Mouse (Mus musculus) MEL (cell line): ENCODE results near the gene Serpinf1. TPM values are rescaled to one million over a fixed set of nuclear protein-coding genes. Genes with fewer than 3 reads are reported as not detected.

Experiments used
- DNase-seq: peaks from one replicate; pipeline ENCODE4 v3.0.0; 2011; ENCODE audit warnings: low read depth, low spot score
- H3K27ac ChIP-seq: 2 replicates; pipeline ENCODE4 v1.5.1; 2012; ENCODE audit warnings: low read depth, mild to moderate bottlenecking, control low read depth, low read length, moderate library complexity; ENCODE audit not compliant: control insufficient read depth
- H3K27me3 ChIP-seq, 2 experiments: fragments of 150-350 bp in 1 of 2; sonication (generic) in 1 of 2; 2 replicates each; pipeline ENCODE4 v1.6.1; 2012; ENCODE audit warnings: low read length in 2 of 2, mild to moderate bottlenecking in 2 of 2, improper control_type of control experiment in 1 of 2, moderate library complexity in 1 of 2; ENCODE audit not compliant: insufficient read depth in 2 of 2, control insufficient read depth in 1 of 2
- H3K36me3 ChIP-seq, 2 experiments: 2 replicates each; pipeline ENCODE4 v1.6.1; 2012 to 2014; ENCODE audit warnings: low read length in 2 of 2, improper control_type of control experiment in 1 of 2, inconsistent platforms in 1 of 2, mild to moderate bottlenecking in 1 of 2; ENCODE audit not compliant: insufficient read depth in 2 of 2, control insufficient read depth in 1 of 2
- H3K4me1 ChIP-seq, 2 experiments: fragments of 150-350 bp in 1 of 2; sonication (generic) in 1 of 2; 2 replicates each; pipeline ENCODE4 v1.6.1; 2012; ENCODE audit warnings: low read length in 2 of 2, improper control_type of control experiment in 1 of 2, mild to moderate bottlenecking in 1 of 2; ENCODE audit not compliant: insufficient read depth in 2 of 2, control insufficient read depth in 1 of 2
- H3K4me3 ChIP-seq, 2 experiments: fragments of 150-350 bp in 1 of 2; sonication (generic) in 1 of 2; 2 replicates each; pipeline ENCODE4 v1.5.1; 2012; ENCODE audit warnings: low read depth in 2 of 2, low read length in 2 of 2, mild to moderate bottlenecking in 2 of 2, moderate library complexity in 2 of 2, control low read depth in 1 of 2, improper control_type of control experiment in 1 of 2; ENCODE audit not compliant: control insufficient read depth in 1 of 2, insufficient read depth in 1 of 2
- H3K79me2 ChIP-seq: 2 replicates; pipeline ENCODE4 v1.6.1; 2012; ENCODE audit warnings: mild to moderate bottlenecking, low read length, moderate library complexity; ENCODE audit not compliant: control insufficient read depth, poor library complexity, insufficient read depth
- H3K9ac ChIP-seq: 2 replicates; pipeline ENCODE4 v1.6.1; 2012; ENCODE audit warnings: low read depth, mild to moderate bottlenecking, control low read depth, low read length, moderate library complexity; ENCODE audit not compliant: control insufficient read depth, poor library complexity, severe bottlenecking
- H3K9me3 ChIP-seq: fragments of 150-350 bp; sonication (generic); replicated peaks from 2 replicates; pipeline ENCODE4 v1.6.1; 2012; ENCODE audit warnings: mild to moderate bottlenecking, low read length, improper control_type of control experiment, moderate library complexity; ENCODE audit not compliant: insufficient read depth
- BHLHE40 ChIP-seq: IDR thresholded peaks from 2 replicates; pipeline ENCODE4 v1.6.1; 2012; ENCODE audit warnings: low read depth, mild to moderate bottlenecking, inconsistent platforms, low read length, improper control_type of control experiment, borderline replicate concordance
- CHD1 ChIP-seq: IDR thresholded peaks from 2 replicates; pipeline ENCODE4 v1.6.1; 2012; ENCODE audit warnings: low read depth, mild to moderate bottlenecking, inconsistent platforms, low read length, improper control_type of control experiment
- CTCF ChIP-seq, 3 experiments: IDR thresholded peaks in 2 of 3; conservative IDR thresholded peaks in 1 of 3; 2 replicates each; pipeline ENCODE4 v1.5.1; 2011 to 2012; ENCODE audit warnings: low read length in 3 of 3, low read depth in 2 of 3, mild to moderate bottlenecking in 2 of 3, improper control_type of control experiment in 1 of 3, inconsistent platforms in 1 of 3, mixed read lengths in 1 of 3, moderate library complexity in 1 of 3; ENCODE audit not compliant: control insufficient read depth in 1 of 3, insufficient read depth in 1 of 3, poor library complexity in 1 of 3, severe bottlenecking in 1 of 3
- ELF1 ChIP-seq: IDR thresholded peaks from 2 replicates; pipeline ENCODE4 v1.6.1; 2014; ENCODE audit warnings: low read depth, mild to moderate bottlenecking, inconsistent platforms, low read length, improper control_type of control experiment, moderate library complexity
- GABPA ChIP-seq: IDR thresholded peaks from 2 replicates; pipeline ENCODE4 v1.6.1; 2012; ENCODE audit warnings: low read depth, mild to moderate bottlenecking, inconsistent platforms, low read length, improper control_type of control experiment, moderate library complexity
- HCFC1 ChIP-seq: IDR thresholded peaks from 2 replicates; pipeline ENCODE4 v1.6.1; 2012; ENCODE audit warnings: low read depth, mild to moderate bottlenecking, inconsistent platforms, low read length, improper control_type of control experiment, moderate library complexity
- MAFK ChIP-seq: IDR thresholded peaks from 2 replicates; pipeline ENCODE4 v1.6.1; 2011; ENCODE audit warnings: low read depth, mild to moderate bottlenecking, low read length, improper control_type of control experiment, borderline replicate concordance
- MYC ChIP-seq: IDR thresholded peaks from 2 replicates; pipeline ENCODE4 v1.6.1; 2011; ENCODE audit warnings: low read depth, mild to moderate bottlenecking, low read length, improper control_type of control experiment, moderate library complexity
- NELFE ChIP-seq: IDR thresholded peaks from 2 replicates; pipeline ENCODE4 v1.6.1; 2011; ENCODE audit warnings: low read depth, low read length, improper control_type of control experiment
- NRF1 ChIP-seq: IDR thresholded peaks from 2 replicates; pipeline ENCODE4 v1.6.1; 2014; ENCODE audit warnings: low read depth, mild to moderate bottlenecking, inconsistent platforms, low read length, improper control_type of control experiment, moderate library complexity; ENCODE audit not compliant: poor library complexity, insufficient read depth, severe bottlenecking
- POLR2AphosphoS5 ChIP-seq: IDR thresholded peaks from 2 replicates; pipeline ENCODE4 v1.6.1; 2012; ENCODE audit warnings: low read depth, borderline replicate concordance, mild to moderate bottlenecking, inconsistent platforms, low read length, moderate library complexity, mixed read lengths
- RAD21 ChIP-seq: IDR thresholded peaks from 2 replicates; pipeline ENCODE4 v1.6.1; 2011; ENCODE audit warnings: mild to moderate bottlenecking, low read depth, low read length, improper control_type of control experiment
- SIN3A ChIP-seq: IDR thresholded peaks from 2 replicates; pipeline ENCODE4 v1.6.1; 2012; ENCODE audit warnings: low read length, improper control_type of control experiment, inconsistent platforms
- SMC3 ChIP-seq: IDR thresholded peaks from 2 replicates; pipeline ENCODE4 v1.6.1; 2011; ENCODE audit warnings: low read depth, low read length, improper control_type of control experiment
- TAL1 ChIP-seq: IDR thresholded peaks from 2 replicates; pipeline ENCODE4 v1.6.1; 2012; ENCODE audit warnings: mild to moderate bottlenecking, inconsistent platforms, low read length, moderate library complexity, mixed read lengths
- ZC3H11A ChIP-seq: IDR thresholded peaks from 2 replicates; pipeline ENCODE4 v1.6.1; 2012; ENCODE audit warnings: low read depth, mild to moderate bottlenecking, inconsistent platforms, low read length, improper control_type of control experiment
- ZKSCAN1 ChIP-seq: IDR thresholded peaks from 2 replicates; pipeline ENCODE4 v1.6.1; 2012; ENCODE audit warnings: low read depth, mild to moderate bottlenecking, inconsistent platforms, low read length, improper control_type of control experiment, moderate library complexity
- ZMIZ1 ChIP-seq: IDR thresholded peaks from 2 replicates; pipeline ENCODE4 v1.6.1; 2012; ENCODE audit warnings: low read depth, mild to moderate bottlenecking, inconsistent platforms, low read length, improper control_type of control experiment, moderate library complexity
- polyA plus RNA-seq, 2 experiments: library from polyadenylated mRNA; stranded (reverse) in 1 of 2; unstranded in 1 of 2; fragments of >175 nt in 1 of 2; fragments of >200 nt in 1 of 2; gene quantifications; 2 replicates each; pipeline versions ENCODE4 v1.2.1 to v1.2.4; 2012; ENCODE audit warnings: low replicate concordance in 2 of 2, low read depth in 1 of 2; ENCODE audit not compliant: insufficient read length in 2 of 2, insufficient read depth in 1 of 2, missing spikeins in 1 of 2
- total RNA-seq: library from RNA; depleted of rRNA; stranded (reverse); fragments of 300-350 nt; gene quantifications from 2 replicates; pipeline ENCODE4 v1.2.3, GENCODE M21; 2012

Serpinf1 gene
- total and polyA plus RNA-seq, 3 experiments: 0.36 TPM; not detected in 2

DNA sequence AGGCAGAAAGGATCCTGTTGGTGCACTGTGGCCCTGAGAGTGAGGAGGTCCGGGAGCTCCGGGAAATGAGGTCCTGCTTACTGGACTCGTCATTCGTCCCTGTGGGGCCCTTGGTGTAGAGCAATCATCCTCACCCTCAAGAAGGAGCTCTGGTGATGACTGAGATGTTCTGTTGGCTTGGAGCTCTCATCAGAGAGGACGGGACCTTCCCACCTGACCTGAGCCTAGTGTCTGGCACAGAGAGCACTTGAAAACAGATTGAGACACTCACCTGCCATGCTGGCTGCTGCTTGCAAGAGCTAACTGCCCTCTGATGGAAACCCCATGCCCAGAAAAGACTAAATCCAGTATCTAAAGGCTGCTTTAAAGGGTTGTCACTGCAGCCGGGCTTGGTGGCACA lies 17.7 kb downstream of the Serpinf1 start:
- no peak for DNase-seq
- Histone ChIP-seq H3K36me3 (no peaks in the 10 kb centered on the region), H3K4me3 (no peak overlapping the region), H3K27ac (no peak overlapping the region), H3K4me1 (no peaks in the 10 kb centered on the region), H3K79me2 (no peaks in the 10 kb centered on the region), H3K27me3 (no peaks in the 10 kb centered on the region), H3K9me3 (no peaks in the 10 kb centered on the region), H3K9ac (no peak overlapping the region)
- no peak for TF ChIP-seq ZMIZ1
- no peak for TF ChIP-seq HCFC1

GRCm38 (mm10) chr11:75403301-75404052 lies 19.0 kb downstream of the Serpinf1 start:
- Histone ChIP-seq H3K27ac (no peak overlapping the region), H3K79me2 (no peaks in the 10 kb centered on the region), H3K4me1 (no peaks in the 10 kb centered on the region), H3K4me3 (no peak overlapping the region), H3K27me3 (no peaks in the 10 kb centered on the region), H3K9me3 (no peaks in the 10 kb centered on the region), H3K36me3 (no peaks in the 10 kb centered on the region), H3K9ac (no peak overlapping the region)
- TF ChIP-seq MAFK (no peak), HCFC1 (no peak), SIN3A (no peak), TAL1 (no peak)
- DNase-seq: no peak

- no peaks in the 10 kb centered on the region for H3K79me2 ChIP-seq
- H3K9ac ChIP-seq: no peak overlapping the region
- H3K4me1 ChIP-seq: no peaks in the 10 kb centered on the region
- H3K9me3 ChIP-seq: no peaks in the 10 kb centered on the region
- no peaks in the 10 kb centered on the region for H3K36me3 ChIP-seq
- TF ChIP-seq NRF1: no peak
- TF ChIP-seq BHLHE40: no peak
- peak in 2 of 3 experiments; percentile 23 to 60; a peak in 3 of 6 replicates for TF ChIP-seq CTCF (IDR thresholded peaks at IDR 0.05 in 2 of 3, conservative IDR thresholded peaks at IDR 0.05 in 1 of 3; ENCODE audit: control insufficient read depth in 1 of 3, insufficient read depth in 1 of 3, low read depth in 2 of 3, low read length in 3 of 3, poor library complexity in 1 of 3, severe bottlenecking in 1 of 3)
- TF ChIP-seq POLR2AphosphoS5: no peak
- TF ChIP-seq RAD21: peak; percentile 61
- TF ChIP-seq MYC: no peak
- TF ChIP-seq NELFE: no peak
- peak; percentile 26; the same call in 1 of the 2 replicates for TF ChIP-seq ZC3H11A
- TF ChIP-seq ELF1: no peak
- TF ChIP-seq SMC3: peak; percentile 64
- TF ChIP-seq GABPA: no peak
- no peak for TF ChIP-seq CHD1
- TF ChIP-seq ZKSCAN1: no peak
- no peak overlapping the region for H3K27ac ChIP-seq
- peak; percentile 55 for DNase-seq
- H3K27me3 ChIP-seq: no peaks in the 10 kb centered on the region
- H3K4me3 ChIP-seq: no peak overlapping the region
Measured at GRCm38 (mm10) chr11:75402271-75402690, 20.2 kb downstream of the Serpinf1 start.
